Mouse (Mus musculus) stomach, embryonic 16.5 days (tissue): ENCODE measurements at regions not wholly inside any gene's neighbourhood (a gene's known extent, or its start where the extent isn't known, plus 50 kb on each side); places are given as distances from the start of the nearest gene placed in this dataset.

Experiments
- ATAC-seq: fragments of 200-750 bp; cut with Nextera tagmentation; 2 replicates; pipeline ENCODE4 v1.8.0; 2017; ENCODE audit warnings: moderate number of reproducible peaks, moderate TSS enrichment; ENCODE audit not compliant: insufficient read depth, low FRiP score
- H3K27ac ChIP-seq: fragments of 300-500 bp; sonication (generic); 2 replicates; pipeline ENCODE4 v1.5.1; 2014; ENCODE audit warnings: low read length
- H3K27me3 ChIP-seq: fragments of 300-500 bp; sonication (generic); 2 replicates; pipeline ENCODE4 v1.6.1; 2014; ENCODE audit warnings: low read length, control low read depth, mixed read lengths; ENCODE audit not compliant: control insufficient read depth, insufficient read depth
- H3K36me3 ChIP-seq: fragments of 300-500 bp; sonication (generic); 2 replicates; pipeline ENCODE4 v1.6.1; 2014; ENCODE audit warnings: low read length; ENCODE audit not compliant: control insufficient read depth, insufficient read depth
- H3K4me1 ChIP-seq: fragments of 300-500 bp; sonication (generic); 2 replicates; pipeline ENCODE4 v1.6.1; 2014; ENCODE audit warnings: low read length, control low read depth, mixed read lengths; ENCODE audit not compliant: control insufficient read depth, insufficient read depth
- H3K4me2 ChIP-seq: fragments of 300-500 bp; sonication (generic); 2 replicates; pipeline ENCODE4 v1.6.1; 2014; ENCODE audit warnings: low read depth, low read length, mixed read lengths
- H3K4me3 ChIP-seq: fragments of 300-500 bp; sonication (generic); replicated peaks from 2 replicates; pipeline ENCODE4 v1.5.1; 2014; ENCODE audit warnings: mild to moderate bottlenecking, low read length
- H3K9ac ChIP-seq: fragments of 300-500 bp; sonication (generic); 2 replicates; pipeline ENCODE4 v1.6.1; 2014; ENCODE audit warnings: low read length
- H3K9me3 ChIP-seq: fragments of 300-500 bp; sonication (generic); replicated peaks from 2 replicates; pipeline ENCODE4 v1.6.1; 2016; ENCODE audit warnings: low read length, control low read depth; ENCODE audit not compliant: control insufficient read depth
- WGBS: fragments of 180-500 bp; shearing (Covaris S2); extraction: QIAGEN DNeasy Blood & Tissue Kit; methylation state at CpG from one replicate; pipeline ENCODE4 v1.1.7; 2014; 5-methylcytosine and 5-hydroxymethylcytosine counted together

DNA sequence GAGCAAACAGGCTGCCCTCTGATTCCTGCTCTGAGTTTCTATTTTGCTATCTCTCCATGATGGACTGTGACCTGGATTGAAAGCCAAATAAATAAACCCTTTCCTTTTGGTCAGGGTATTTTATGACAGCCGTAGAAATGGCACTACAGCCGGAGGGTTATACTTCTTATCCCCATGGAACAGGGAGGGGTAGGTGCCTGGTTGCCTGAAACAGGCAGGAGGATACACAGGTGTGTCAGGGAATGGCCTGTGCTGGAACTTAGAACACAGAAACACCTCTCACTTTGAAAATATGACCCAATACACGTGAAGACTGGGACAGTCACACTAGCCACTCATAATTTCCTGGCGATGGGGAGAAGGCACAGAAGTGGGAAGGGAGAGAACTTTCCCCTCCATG, 200.1 kb downstream of the Gm7361 start:
- no peaks in the 10 kb centered on the region for H3K27me3 ChIP-seq
- H3K9me3 ChIP-seq = no peaks in the 10 kb centered on the region
- no peaks in the 10 kb centered on the region for H3K36me3 ChIP-seq
- no peak overlapping the region for H3K9ac ChIP-seq
- H3K4me1 ChIP-seq = no peaks in the 10 kb centered on the region
- H3K4me2 ChIP-seq = no peak overlapping the region
- no peak overlapping the region for H3K4me3 ChIP-seq
- ATAC-seq = no peak
- no peak overlapping the region for H3K27ac ChIP-seq
- WGBS = 70% methylated on average over 4 of the region's 4 CpGs

DNA sequence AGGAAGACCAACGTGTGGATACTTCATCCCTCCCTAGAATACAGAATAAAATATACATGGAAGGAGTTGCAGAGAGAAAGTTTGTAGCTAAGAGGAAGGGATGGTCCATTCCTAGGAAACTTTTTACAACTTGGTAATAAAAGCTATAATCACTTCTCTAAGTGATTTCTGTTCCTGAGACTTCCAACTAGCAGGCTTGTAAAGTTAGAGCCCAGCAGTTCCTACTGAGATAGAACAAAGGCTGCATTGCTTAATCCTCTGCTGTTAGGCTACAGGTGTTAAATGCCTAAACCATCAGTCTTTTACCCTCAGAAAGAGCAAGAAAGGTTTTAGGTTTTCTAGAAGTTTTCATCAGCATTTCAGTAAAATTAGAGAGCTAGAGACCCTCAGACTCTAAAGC, 209.2 kb downstream of the Gm7361 start:
- H3K4me2 ChIP-seq = no peak overlapping the region
- no peaks in the 10 kb centered on the region for H3K27me3 ChIP-seq
- H3K9ac ChIP-seq = no peak overlapping the region
- WGBS = 48% methylated on average over 1 of the region's 1 CpGs
- H3K9me3 ChIP-seq = no peaks in the 10 kb centered on the region
- no peaks in the 10 kb centered on the region for H3K36me3 ChIP-seq
- H3K4me1 ChIP-seq = no peaks in the 10 kb centered on the region
- H3K27ac ChIP-seq = no peak overlapping the region
- ATAC-seq = no peak
- no peak overlapping the region for H3K4me3 ChIP-seq

DNA sequence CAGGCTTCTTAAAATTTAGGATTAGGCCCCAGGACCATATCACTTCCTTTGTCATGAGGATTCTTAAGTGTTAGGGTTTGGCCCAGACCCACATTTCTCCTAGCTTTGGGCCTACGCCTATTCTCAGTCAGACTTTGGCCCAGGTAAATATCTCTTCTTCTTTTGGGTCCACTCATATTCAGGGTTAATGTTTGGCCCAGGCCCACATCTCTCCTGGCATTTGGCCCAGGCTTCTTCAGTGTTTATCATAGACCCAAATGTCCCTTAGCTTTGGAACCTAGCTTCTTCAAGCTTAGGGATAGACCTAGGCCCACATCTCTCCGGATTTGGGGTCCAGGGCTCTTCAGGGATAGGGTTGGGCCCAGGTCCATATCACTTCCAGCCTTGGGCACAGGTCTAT, 228.2 kb downstream of the Gm7361 start:
- ATAC-seq = no peak
- Histone ChIP-seq H3K9me3 (no peaks in the 10 kb centered on the region), H3K27me3 (no peaks in the 10 kb centered on the region), H3K36me3 (no peaks in the 10 kb centered on the region), H3K4me1 (no peaks in the 10 kb centered on the region), H3K9ac (no peak overlapping the region), H3K27ac (no peak overlapping the region), H3K4me3 (no peak overlapping the region), H3K4me2 (no peak overlapping the region)
- WGBS = 95% methylated on average over 2 of the region's 2 CpGs

DNA sequence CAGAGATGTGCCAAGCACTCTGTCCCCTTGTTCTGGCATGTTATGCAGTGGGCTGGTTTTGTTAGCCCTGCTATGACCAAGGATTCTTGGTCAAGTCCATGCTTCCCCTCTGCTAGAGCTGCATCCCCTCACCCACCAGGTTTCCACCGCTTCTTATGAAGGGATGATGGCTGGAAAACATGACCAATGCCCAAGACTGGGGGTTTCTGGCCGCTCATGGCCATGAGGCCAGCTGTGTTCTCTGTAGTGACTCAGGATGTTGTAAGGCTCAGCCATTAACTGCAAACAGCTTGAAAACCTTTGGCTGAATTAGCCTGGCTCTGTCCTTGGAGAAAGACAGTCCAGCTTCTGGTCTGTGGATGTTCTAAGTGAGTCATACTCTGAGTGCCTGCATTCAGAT, 236.5 kb downstream of the Gm7361 start:
- H3K27ac ChIP-seq = no peak overlapping the region
- H3K9ac ChIP-seq = no peak overlapping the region
- H3K4me3 ChIP-seq = no peak overlapping the region
- no peaks in the 10 kb centered on the region for H3K27me3 ChIP-seq
- no peak for ATAC-seq
- no peaks in the 10 kb centered on the region for H3K36me3 ChIP-seq
- H3K9me3 ChIP-seq = no peaks in the 10 kb centered on the region
- H3K4me1 ChIP-seq = no peaks in the 10 kb centered on the region
- H3K4me2 ChIP-seq = no peak overlapping the region
- WGBS = 87% methylated on average over 2 of the region's 2 CpGs

DNA sequence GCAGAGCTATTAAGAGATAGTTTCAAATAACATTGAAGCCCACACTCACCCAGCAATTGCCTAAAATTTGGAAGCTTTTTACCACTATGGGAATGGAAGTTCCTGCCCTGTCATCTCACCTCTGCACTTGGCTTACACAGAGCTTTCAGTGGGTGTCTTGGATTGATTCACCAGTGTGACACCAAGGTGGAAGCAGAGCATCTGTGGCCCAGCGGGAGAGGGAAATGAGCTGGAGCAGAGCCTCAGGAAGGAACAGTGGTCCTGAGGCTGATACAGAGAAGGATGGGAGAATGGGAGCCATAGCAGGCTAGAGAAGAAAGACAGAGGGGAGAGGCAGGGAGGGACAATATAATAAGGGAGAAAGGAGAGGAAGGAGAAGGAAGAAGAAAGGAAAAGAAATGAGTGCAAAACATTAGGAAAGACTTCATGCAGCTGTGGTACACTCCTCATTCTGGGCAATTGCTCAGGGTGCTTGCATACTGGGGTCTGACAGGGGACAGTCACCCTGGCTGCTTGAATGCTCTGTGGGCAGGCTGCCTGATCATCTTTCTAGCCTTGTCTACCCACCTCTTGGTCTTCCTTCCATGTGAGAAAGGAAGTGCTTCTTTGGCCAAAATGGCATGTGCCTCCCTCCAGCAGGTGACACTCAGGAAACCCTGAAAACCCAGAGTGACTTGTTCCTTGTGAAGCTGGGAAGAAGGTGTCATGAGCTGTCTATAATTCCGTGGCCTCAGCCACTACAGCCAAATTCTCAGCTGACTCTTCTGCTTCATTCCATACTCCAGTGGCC, 240.3 kb downstream of the Gm7361 start:
- H3K27me3 ChIP-seq = no peaks in the 10 kb centered on the region
- no peaks in the 10 kb centered on the region for H3K9me3 ChIP-seq
- H3K27ac ChIP-seq = no peak overlapping the region
- H3K4me1 ChIP-seq = no peaks in the 10 kb centered on the region
- ATAC-seq = no peak
- no peak overlapping the region for H3K4me2 ChIP-seq
- no peak overlapping the region for H3K9ac ChIP-seq
- WGBS = 63% methylated on average over 2 of the region's 2 CpGs
- H3K36me3 ChIP-seq = no peaks in the 10 kb centered on the region
- H3K4me3 ChIP-seq = no peak overlapping the region

DNA sequence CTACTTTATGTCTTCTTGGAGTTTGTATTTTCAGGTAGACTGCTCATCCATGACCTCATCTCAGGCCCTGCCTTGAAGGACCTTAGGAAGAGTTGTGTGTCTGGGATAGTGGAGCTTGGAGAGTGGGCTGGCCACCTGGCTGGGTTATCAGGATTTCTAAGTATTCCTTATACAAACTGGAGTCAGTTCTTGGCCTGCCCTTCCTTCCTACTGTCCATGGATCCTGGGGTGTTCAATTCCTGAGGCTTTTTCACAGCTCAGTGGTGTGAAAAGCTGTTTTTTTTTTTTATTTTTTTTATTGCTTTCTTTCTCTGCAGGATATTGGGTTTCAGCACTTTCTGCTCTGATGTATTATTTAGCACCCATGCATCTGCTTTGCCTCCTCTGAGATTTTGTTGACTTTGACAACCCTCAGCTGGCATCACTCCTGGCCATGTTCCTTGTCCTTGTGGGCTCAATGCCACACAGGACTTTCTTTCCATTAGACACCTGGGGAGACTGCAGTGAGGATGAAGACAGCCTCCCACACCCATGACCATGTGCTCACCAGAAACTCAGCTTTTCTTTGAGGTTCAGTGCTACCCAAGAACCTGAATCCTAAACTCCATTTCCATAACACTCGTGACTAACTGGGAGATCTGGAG, 252.2 kb downstream of the Gm7361 start:
- ATAC-seq = no peak
- WGBS = 58% methylated on average over 1 of the region's 1 CpGs
- H3K36me3 ChIP-seq = no peaks in the 10 kb centered on the region

DNA sequence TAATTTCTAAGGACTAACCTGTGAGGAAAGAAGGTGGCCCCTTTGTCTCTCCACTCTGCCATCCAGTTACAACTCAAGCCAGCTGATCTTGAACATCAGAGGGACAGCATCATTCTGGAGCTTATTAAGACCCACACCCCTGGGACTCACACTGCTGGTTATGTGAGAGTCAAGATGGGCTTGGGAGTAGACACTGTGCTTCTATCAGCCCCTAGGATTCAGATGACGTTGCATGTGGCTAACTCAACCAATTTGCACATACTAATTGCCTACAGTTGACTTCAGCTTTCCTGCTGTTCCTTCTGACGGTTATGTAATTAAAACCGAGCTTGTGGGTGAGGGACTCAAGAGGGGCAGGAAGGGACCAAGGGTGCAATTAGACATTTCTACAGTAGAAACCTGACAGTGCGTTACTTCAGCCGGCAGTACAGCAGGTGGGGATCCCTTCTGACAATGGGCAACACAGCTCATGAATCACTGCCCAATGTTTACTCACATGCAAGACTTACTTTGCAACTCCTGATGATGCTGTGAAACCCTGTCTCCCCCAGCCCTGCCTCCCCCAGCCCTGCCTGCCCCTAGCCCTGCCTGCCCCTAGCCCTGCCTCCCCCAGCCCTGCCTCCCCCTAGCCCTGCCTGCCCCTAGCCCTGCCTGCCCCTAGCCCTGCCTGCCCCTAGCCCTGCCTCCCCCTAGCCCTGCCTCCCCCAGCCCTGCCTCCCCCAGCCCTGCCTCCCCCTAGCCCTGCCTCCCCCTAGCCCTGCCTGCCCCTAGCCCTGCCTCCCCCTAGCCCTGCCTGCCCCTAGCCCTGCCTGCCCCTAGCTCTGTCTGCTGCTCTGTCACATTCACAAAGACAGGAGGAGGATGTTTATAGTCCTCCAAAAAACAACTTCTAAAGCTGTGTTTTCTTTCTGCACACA, 255.8 kb downstream of the Gm7361 start:
- H3K4me2 ChIP-seq = no peak overlapping the region
- H3K36me3 ChIP-seq = no peaks in the 10 kb centered on the region
- no peaks in the 10 kb centered on the region for H3K4me1 ChIP-seq
- no peak overlapping the region for H3K27ac ChIP-seq
- H3K4me3 ChIP-seq = no peak overlapping the region
- WGBS = 37% methylated on average over 5 of the region's 5 CpGs
- H3K9me3 ChIP-seq = no peaks in the 10 kb centered on the region
- ATAC-seq = no peak
- H3K27me3 ChIP-seq = no peaks in the 10 kb centered on the region
- H3K9ac ChIP-seq = no peak overlapping the region

More for the DNA sequence above, 252.2 kb downstream of the Gm7361 start:
- Histone ChIP-seq H3K9me3 (no peaks in the 10 kb centered on the region), H3K4me2 (no peak overlapping the region), H3K9ac (no peak overlapping the region), H3K27me3 (no peaks in the 10 kb centered on the region), H3K4me3 (no peak overlapping the region), H3K27ac (no peak overlapping the region), H3K4me1 (no peaks in the 10 kb centered on the region)

DNA sequence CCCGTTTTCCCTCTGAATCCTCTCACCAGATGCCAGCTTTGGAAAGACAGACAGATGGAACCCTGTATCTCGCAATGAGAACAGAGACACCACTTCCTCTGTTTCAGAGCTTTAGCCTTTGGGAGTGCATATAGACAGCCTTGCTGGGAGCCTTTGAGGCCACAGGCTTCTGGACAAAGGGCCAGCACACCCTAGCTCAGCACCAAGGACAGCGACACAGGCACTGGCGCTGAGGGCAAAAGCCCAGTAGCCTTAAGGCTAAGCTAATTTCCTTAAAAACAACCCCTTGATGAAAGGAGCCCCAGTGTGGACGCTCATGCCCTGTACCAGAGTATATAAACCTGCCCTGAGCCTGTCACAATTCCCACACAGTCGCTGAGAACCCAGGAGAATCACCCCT, 278.1 kb downstream of the Gm7361 start:
- no peak for ATAC-seq
- H3K36me3 ChIP-seq = no peaks in the 10 kb centered on the region
- no peak overlapping the region for H3K4me3 ChIP-seq
- no peaks in the 10 kb centered on the region for H3K9me3 ChIP-seq
- 32% methylated on average over 6 of the region's 6 CpGs for WGBS
- H3K27me3 ChIP-seq = no peaks in the 10 kb centered on the region
- H3K4me2 ChIP-seq = no peak overlapping the region
- H3K9ac ChIP-seq = no peak overlapping the region
- H3K4me1 ChIP-seq = no peaks in the 10 kb centered on the region
- no peak overlapping the region for H3K27ac ChIP-seq

DNA sequence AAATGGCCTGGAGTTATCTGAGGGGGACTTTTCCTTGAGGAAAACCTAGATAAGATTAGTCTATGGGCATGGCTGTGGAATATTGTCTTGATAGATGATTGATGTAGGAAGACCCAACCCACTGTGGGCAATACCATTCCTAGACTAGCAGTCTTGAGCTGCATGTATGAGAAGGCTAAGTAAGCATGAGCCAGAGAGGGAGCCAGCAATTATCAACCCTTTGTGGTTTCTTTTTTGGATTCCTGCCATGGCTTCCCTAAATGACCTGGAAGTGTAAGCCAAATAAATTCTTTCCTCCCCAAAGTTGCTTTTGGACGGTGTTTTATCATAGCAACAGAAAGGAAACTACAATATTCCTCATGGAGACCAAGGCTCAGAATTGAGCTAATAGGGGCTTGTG, 253.7 kb upstream of the Dpp6 start:
- no peak for ATAC-seq
- no peaks in the 10 kb centered on the region for H3K9me3 ChIP-seq
- no peak overlapping the region for H3K9ac ChIP-seq
- no peak overlapping the region for H3K4me2 ChIP-seq
- H3K4me1 ChIP-seq = no peaks in the 10 kb centered on the region
- no peaks in the 10 kb centered on the region for H3K27me3 ChIP-seq
- no peak overlapping the region for H3K27ac ChIP-seq
- WGBS = 75% methylated on average over 1 of the region's 1 CpGs
- no peak overlapping the region for H3K4me3 ChIP-seq
- no peaks in the 10 kb centered on the region for H3K36me3 ChIP-seq
